10 mouse cellular contexts compared by ENCODE assay signal in genomic region chr3:86103449-86104291, GRCm38 (mm10). TPM values are rescaled to one million over a fixed set of nuclear protein-coding genes. Genes with fewer than 3 reads are reported as not detected.
A peak's percentile ranks its signal among the peaks of the same experiment; 100 is the strongest.
DNase-seq lines count a peak whose midpoint lies in the region; ATAC-seq and TF ChIP-seq lines count a peak whose summit lies in the region.
"Had no signal": no experiment of that assay in that cellular context is flagged by ENCODE, and none has a peak within 500 bp of the region (broad histone marks: within the 10 kb centered on the region; RNA-seq: fewer than 3 reads in every experiment).

No protein-coding gene starts in this region.

- H3K4me2 ChIP-seq in kidney, postnatal 0 days (ENCODE audit: low read length), result no peak overlapping the region
- peak overlapping the region; percentile 24; the same call in 1 of the 2 replicates for H3K4me2 ChIP-seq in liver, embryonic 14.5 days (ENCODE audit: low read depth)
- H3K4me2 ChIP-seq: forebrain, embryonic 13.5 days had no signal

- H3K4me1 ChIP-seq in kidney, postnatal 0 days (replicated peaks; ENCODE audit: insufficient read depth, low read length), result no peaks in the 10 kb centered on the region
- H3K4me1 ChIP-seq in kidney, adult 2 months (ENCODE audit: control insufficient read depth, insufficient read depth, low read length), result no peaks in the 10 kb centered on the region
- peaks cover 13 to 22% of the 10 kb centered on the region in 2 experiments for H3K4me1 ChIP-seq in liver, embryonic 14.5 days (replicated peaks; ENCODE audit: control insufficient read depth in 2 of 2, insufficient read depth in 2 of 2, low read length in 1 of 2)
- H3K4me1 ChIP-seq: forebrain, embryonic 13.5 days had no signal

- 79% methylated on average over 18 of the region's 18 CpGs for WGBS in kidney, postnatal 0 days
- WGBS in kidney, adult 2 months, result 75% methylated on average over 18 of the region's 18 CpGs
- 36% methylated on average over 18 of the region's 18 CpGs for WGBS in liver, embryonic 14.5 days (ENCODE audit: insufficient replicate concordance)

- no peaks in the 10 kb centered on the region for H3K27me3 ChIP-seq in kidney, postnatal 0 days (ENCODE audit: insufficient read depth, low read length)
- H3K27me3 ChIP-seq in kidney, adult 2 months (replicated peaks; ENCODE audit: control insufficient read depth, insufficient read depth, low read length), result no peaks in the 10 kb centered on the region
- H3K27me3 ChIP-seq in liver, embryonic 14.5 days (ENCODE audit: control insufficient read depth, insufficient read depth, low read length), result no peaks in the 10 kb centered on the region
- H3K27me3 ChIP-seq: forebrain, embryonic 13.5 days had no signal

- intact Hi-C loops in gastrocnemius, postnatal 14 days (cut with DNase I; ENCODE audit: low total_unique reads), result no loop called here

- DNase-seq in kidney, postnatal 0 days (ENCODE audit: low spot score), result peak; percentile 44
- no peak for DNase-seq in kidney, adult 2 months
- DNase-seq in 416B (ENCODE audit: low read depth), result peak; percentile 92
- peak; percentile 41 for DNase-seq in T-cell, adult 2 months (ENCODE audit: low spot score)
- DNase-seq in liver, embryonic 14.5 days (ENCODE audit: low read depth in 3 of 3, low spot score in 3 of 3), result no peak
- no peak for DNase-seq in gastrocnemius, postnatal 14 days
- DNase-seq in kidney, postnatal 4 days, result no peak
- no peak for DNase-seq in gastrocnemius, adult 8-10 months (ENCODE audit: low spot score in 2 of 2)
- DNase-seq: kidney, adult 11 months had no signal

- ATAC-seq in kidney, postnatal 0 days (replicated peaks; ENCODE audit: low FRiP score, low read depth), result no peak
- no peak for ATAC-seq in liver, embryonic 14.5 days (ENCODE audit: insufficient read depth)
- ATAC-seq: forebrain, embryonic 13.5 days had no signal

- H3K36me3 ChIP-seq in kidney, postnatal 0 days (ENCODE audit: insufficient read depth, low read length), result peaks cover 21% of the 10 kb centered on the region
- H3K36me3 ChIP-seq in kidney, adult 2 months (ENCODE audit: control insufficient read depth, insufficient read depth, low read length), result peaks cover 5% of the 10 kb centered on the region; the same call in 1 of the 2 replicates
- H3K36me3 ChIP-seq in liver, embryonic 14.5 days (replicated peaks; ENCODE audit: control insufficient read depth, insufficient read depth, low read depth), result no peaks in the 10 kb centered on the region

- no peak for TF ChIP-seq CTCF in kidney, postnatal 0 days (IDR thresholded peaks at IDR 0.05; ENCODE audit: low read depth)
- no peak for TF ChIP-seq CTCF in kidney, adult 2 months (conservative IDR thresholded peaks at IDR 0.05; ENCODE audit: insufficient read depth, insufficient read length, low read depth, low read length)
- TF ChIP-seq CTCF in liver, embryonic 14.5 days (IDR thresholded peaks at IDR 0.05; ENCODE audit: low read depth), result peak; percentile 19; the same call in 1 of the 2 replicates

- no peak overlapping the region for H3K9ac ChIP-seq in kidney, postnatal 0 days (ENCODE audit: low read depth, low read length)
- H3K9ac ChIP-seq in liver, embryonic 14.5 days (replicated peaks), result peak overlapping the region; percentile 13; the same call in 1 of the 2 replicates
- H3K9ac ChIP-seq: forebrain, embryonic 13.5 days had no signal

- H3K4me3 ChIP-seq in kidney, postnatal 0 days (replicated peaks; ENCODE audit: low read depth, low read length), result no peak overlapping the region
- H3K4me3 ChIP-seq in kidney, adult 2 months (ENCODE audit: insufficient read depth, low read depth, low read length), result no peak overlapping the region
- no peak overlapping the region for H3K4me3 ChIP-seq in liver, embryonic 14.5 days (ENCODE audit: insufficient read depth in 1 of 2, low read depth in 2 of 2, low read length in 2 of 2)
- H3K4me3 ChIP-seq: forebrain, embryonic 13.5 days had no signal

- TF ChIP-seq EP300 in liver, embryonic 14.5 days (IDR thresholded peaks at IDR 0.05; ENCODE audit: low read depth), result no peak

- H3K27ac ChIP-seq in kidney, postnatal 0 days, result no peak overlapping the region
- no peak overlapping the region for H3K27ac ChIP-seq in kidney, adult 2 months (ENCODE audit: insufficient read depth, low read depth, low read length)
- H3K27ac ChIP-seq in liver, embryonic 14.5 days, result no peak overlapping the region
- H3K27ac ChIP-seq: forebrain, embryonic 13.5 days had no signal

- no peaks in the 10 kb centered on the region for H3K9me3 ChIP-seq in kidney, postnatal 0 days (replicated peaks; ENCODE audit: low read length)
- H3K9me3 ChIP-seq in liver, embryonic 14.5 days (ENCODE audit: control insufficient read depth, low read length), result no peaks in the 10 kb centered on the region
- H3K9me3 ChIP-seq: forebrain, embryonic 13.5 days had no signal

- no peak for TF ChIP-seq POLR2A in kidney, adult 2 months (IDR thresholded peaks at IDR 0.05; ENCODE audit: low read depth, low read length)

RNA-seq across cellular contexts. Expression of gene Rps3a1, which starts 38.8 kb away (rescaled TPM):
- polyA plus RNA-seq in kidney, postnatal 0 days (2015; fragmentation: Nextera tagmentation; extraction: Ambion mirVana), result 1,526 and 1,685 TPM in 2 replicates
- 200 and 307 TPM in 2 replicates for polyA plus RNA-seq in kidney, adult 2 months (2012; rRNA removed)
- 548 and 1,025 TPM in 2 replicates for polyA plus RNA-seq in liver, embryonic 14.5 days (2012; rRNA removed)
- polyA plus RNA-seq in liver, embryonic 14.5 days (2014; fragmentation: Nextera tagmentation; extraction: Ambion mirVana), result 946 and 980 TPM in 2 replicates
- 100 to 1,000 TPM; 470 to 549 TPM for total RNA-seq in gastrocnemius, postnatal 14 days (2021)
- total RNA-seq in gastrocnemius, adult 8-10 months (2022), result 100 to 1,000 TPM; 415 to 510 (median 453) TPM

Comparison
In these comparisons a context has a peak if more than half of its experiments do, and no peak if none do; other contexts are left out.
1. DNase-seq: peak in kidney, postnatal 0 days (single experiment), 416B (single experiment) and T-cell, adult 2 months (single experiment); none in kidney, adult 2 months (single experiment), liver, embryonic 14.5 days (0 of 3), gastrocnemius, postnatal 14 days (single experiment), kidney, postnatal 4 days (0 of 2) and gastrocnemius, adult 8-10 months (0 of 2).